Mouse (Mus musculus) frontal cortex, adult 2 months (tissue): ENCODE measurements around the gene Tmem217. TPM values are rescaled to one million over a fixed set of nuclear protein-coding genes. Genes with fewer than 3 reads are reported as not detected.
"Not testable (repeated sequence)": the region's sequence is repeated elsewhere in the genome, so short reads cannot be mapped to it uniquely, and the experiment has no call there.

Experiments
- DNase-seq, 2 experiments: peaks; one replicate each; pipeline ENCODE4 v3.0.0; 2022; ENCODE audit warnings: low spot score in 1 of 2; ENCODE audit errors: extremely low spot score in 1 of 2
- polyA plus RNA-seq: library from polyadenylated mRNA; depleted of rRNA; stranded (reverse); fragments of >200 nt; gene quantifications from 2 replicates; pipeline ENCODE4 v1.2.3, GENCODE M21; 2012

The Tmem217 gene
- polyA plus RNA-seq, 1 experiment, result 0.16 TPM

- no peak for DNase-seq
These were observed 43.1 kb downstream of the Tmem217 start for GRCm38 (mm10) chr17:29508927-29509608.

GRCm38 (mm10) chr17:29503700-29504099 is 48.5 kb downstream of the Tmem217 start:
- DNase-seq, result no peak

- DNase-seq, result no peak
These were observed 49.2 kb downstream of the Tmem217 start for GRCm38 (mm10) chr17:29502669-29503665.

- no peak for DNase-seq
These were observed 50.0 kb downstream of the Tmem217 start for GRCm38 (mm10) chr17:29502005-29502668.

- DNase-seq, result no peak
These were observed 51.2 kb downstream of the Tmem217 start for GRCm38 (mm10) chr17:29500802-29501469.

- DNase-seq, result no peak
These were observed 51.9 kb downstream of the Tmem217 start for GRCm38 (mm10) chr17:29500243-29500740.

- DNase-seq, result no peak
These were observed 52.7 kb downstream of the Tmem217 start for GRCm38 (mm10) chr17:29499511-29499910.

- DNase-seq, result not testable (repeated sequence)
These were observed 53.2 kb downstream of the Tmem217 start for GRCm38 (mm10) chr17:29498952-29499351.

GRCm38 (mm10) chr17:29498028-29498427 is 54.2 kb downstream of the Tmem217 start:
- no peak for DNase-seq

- DNase-seq, result not testable (repeated sequence)
These were observed 54.7 kb downstream of the Tmem217 start for GRCm38 (mm10) chr17:29497481-29497880.

GRCm38 (mm10) chr17:29497071-29497354 is 55.2 kb downstream of the Tmem217 start:
- DNase-seq, result no peak

GRCm38 (mm10) chr17:29496211-29497070 is 55.7 kb downstream of the Tmem217 start:
- no peak for DNase-seq

- DNase-seq, result no peak
These were observed 57.5 kb downstream of the Tmem217 start for GRCm38 (mm10) chr17:29494732-29495076.

- no peak for DNase-seq
These were observed 58.0 kb downstream of the Tmem217 start for GRCm38 (mm10) chr17:29494062-29494731.

GRCm38 (mm10) chr17:29493461-29493980 is 58.7 kb downstream of the Tmem217 start:
- DNase-seq, result no peak

- peak in 1 of 2 experiments; percentile 41 for DNase-seq
These were observed 59.7 kb downstream of the Tmem217 start for GRCm38 (mm10) chr17:29492269-29493191.

- no peak for DNase-seq
These were observed 60.5 kb downstream of the Tmem217 start for GRCm38 (mm10) chr17:29491591-29492268.
